Mouse (Mus musculus) stomach, postnatal 0 days (tissue): ENCODE data around the gene Gpr37l1.

Experiments used
- CTCF ChIP-seq: IDR thresholded peaks from 2 replicates; pipeline ENCODE4 v1.5.1; 2016; ENCODE audit warnings: antibody characterized with exemption, low read depth, mild to moderate bottlenecking, moderate library complexity
- EP300 ChIP-seq: optimal IDR thresholded peaks from 2 replicates; pipeline ENCODE3; 2016; ENCODE audit warnings: antibody characterized with exemption

DNA sequence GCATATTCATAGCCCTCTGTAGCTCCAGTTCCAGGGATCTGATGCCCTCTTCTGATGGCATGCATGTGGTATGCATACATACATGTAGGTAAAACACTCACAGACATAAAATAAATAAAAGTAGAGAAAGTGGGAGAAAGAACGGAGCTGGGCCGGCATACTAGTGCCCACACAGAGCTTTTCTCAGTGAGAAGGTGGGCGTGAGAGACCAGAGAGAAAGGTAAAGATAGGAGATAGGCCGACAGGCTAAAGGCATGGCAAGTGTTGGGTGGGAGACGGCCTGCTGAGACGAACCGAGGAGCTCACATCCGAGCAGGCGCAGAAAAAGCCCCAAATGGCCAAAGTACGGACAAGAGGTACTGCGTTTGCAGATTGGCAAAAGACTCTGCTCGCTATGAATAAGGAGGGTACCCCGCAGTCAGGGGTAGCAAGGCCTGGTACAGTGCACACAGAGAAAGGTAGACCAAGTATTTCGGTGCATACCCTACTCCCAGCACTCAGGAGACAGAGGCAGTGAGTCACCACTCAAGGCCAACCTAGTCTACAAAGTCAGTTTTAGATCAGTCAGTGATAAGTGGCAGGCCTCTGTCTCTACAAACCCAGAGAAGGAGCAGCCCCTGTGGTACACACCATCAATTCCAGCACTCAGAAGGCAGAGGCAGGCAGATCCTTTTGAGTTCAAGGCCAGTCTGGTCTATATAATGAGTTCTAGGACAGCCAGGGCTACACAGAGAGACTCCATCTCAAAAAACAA is 39.3 kb upstream of the Gpr37l1 start:
- TF ChIP-seq CTCF, result no peak
- TF ChIP-seq EP300, result no peak
